Mouse (Mus musculus) adrenal gland, postnatal 0 days (tissue): ENCODE data around the gene Mrc2. TPM values are rescaled to one million over a fixed set of nuclear protein-coding genes. Genes with fewer than 3 reads are reported as not detected.

Source experiments
- polyA plus RNA-seq: library from polyadenylated mRNA; unstranded; fragments of >200 nt; fragmentation: Nextera tagmentation; extraction: Ambion mirVana; gene quantifications from 2 replicates; pipeline ENCODE4 v1.2.1, GENCODE M21; 2015

Mrc2 gene
- polyA plus RNA-seq: 6.8 and 9.2 TPM in 2 replicates

DNA sequence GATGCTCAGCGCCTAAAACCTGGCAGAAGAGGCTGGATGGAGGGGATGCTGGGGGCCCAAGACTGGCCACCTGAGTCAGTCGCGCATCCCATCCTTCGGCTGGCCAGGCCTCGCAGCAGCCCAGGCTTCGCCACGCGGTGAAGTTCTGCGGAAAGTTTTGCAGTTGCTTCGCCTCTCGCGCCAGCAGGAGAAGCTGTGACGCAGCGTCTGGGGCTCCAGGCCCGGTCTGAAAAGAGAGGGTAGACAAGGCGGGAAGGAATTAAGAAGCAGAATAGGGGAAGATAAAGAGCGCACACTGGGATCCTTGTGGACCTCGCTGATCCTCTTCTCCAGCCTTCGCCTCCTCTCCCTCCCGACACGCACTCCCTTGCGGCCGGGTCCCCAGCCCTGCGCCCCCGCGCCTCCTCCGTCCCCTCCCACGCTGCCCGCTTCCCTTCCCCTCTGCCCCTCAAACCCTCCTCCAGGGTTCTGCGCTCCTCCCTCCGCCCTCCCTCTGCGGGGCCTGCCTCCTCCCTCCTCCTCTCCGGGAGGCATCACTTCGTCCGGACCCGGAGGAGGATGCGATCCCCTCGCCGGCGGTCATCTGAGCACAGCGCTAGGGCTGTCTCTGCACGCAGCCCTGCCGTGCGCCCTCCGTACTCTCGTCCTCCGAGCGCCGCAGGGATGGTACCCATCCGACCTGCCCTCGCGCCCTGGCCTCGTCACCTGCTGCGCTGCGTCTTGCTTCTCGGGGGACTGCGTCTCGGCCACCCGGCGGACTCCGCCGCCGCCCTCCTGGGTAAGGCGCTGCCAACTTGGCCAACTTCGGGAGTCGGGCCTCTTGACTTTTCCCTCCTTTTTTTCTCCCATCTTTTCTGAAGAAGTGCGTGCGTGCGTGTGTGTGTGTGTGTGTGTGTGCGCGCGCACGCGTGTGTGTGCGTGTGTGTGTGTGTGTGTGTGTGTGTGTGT is at the start of gene Mrc2:
Gene Mrc2, plus strand, starts transcription at position 520 of the 948 bp plus-strand sequence.

Other genes with a start within 250 kb of the Mrc2 start
- gene Efcab3, start 229.1 kb upstream of the Mrc2 start, polyA plus RNA-seq: 0.48 TPM in 1 of 2 replicates, not detected in the other
- gene Mettl2, start 166.2 kb upstream of the Mrc2 start, polyA plus RNA-seq: 26.0 and 31.2 TPM in 2 replicates
- not detected in 2 replicates for gene Gm10842, start 145.8 kb upstream of the Mrc2 start, polyA plus RNA-seq
- 11.8 and 14.8 TPM in 2 replicates for gene Tlk2, start 113.8 kb upstream of the Mrc2 start, polyA plus RNA-seq
- 0.06 TPM in 1 of 2 replicates, not detected in the other for gene March10, start 164.1 kb downstream of the Mrc2 start, polyA plus RNA-seq